Mouse (Mus musculus) liver, embryonic 16.5 days (tissue): ENCODE data around the gene Plau. TPM values are rescaled to one million over a fixed set of nuclear protein-coding genes. Genes with fewer than 3 reads are reported as not detected.

Source experiments
- ATAC-seq: fragments of 200-750 bp; cut with Nextera tagmentation; 2 replicates; pipeline ENCODE4 v1.8.0; 2017; ENCODE audit warnings: low read depth, mild to moderate bottlenecking, moderate number of reproducible peaks, moderate library complexity
- H3K27ac ChIP-seq: fragments of 300-500 bp; sonication (generic); 2 replicates; pipeline ENCODE4 v1.5.1; 2014; ENCODE audit warnings: mild to moderate bottlenecking, low read length
- H3K27me3 ChIP-seq: fragments of 300-500 bp; sonication (generic); 2 replicates; pipeline ENCODE4 v1.6.1; 2014; ENCODE audit warnings: low read depth, low read length, mixed read lengths; ENCODE audit not compliant: control insufficient read depth, insufficient read depth
- H3K36me3 ChIP-seq: fragments of 300-500 bp; sonication (generic); 2 replicates; pipeline ENCODE4 v1.6.1; 2014; ENCODE audit warnings: mild to moderate bottlenecking; ENCODE audit not compliant: control insufficient read depth, insufficient read depth
- H3K4me1 ChIP-seq: fragments of 300-500 bp; sonication (generic); 2 replicates; pipeline ENCODE4 v1.6.1; 2014; ENCODE audit warnings: low read depth, low read length, mixed read lengths; ENCODE audit not compliant: control insufficient read depth
- H3K4me2 ChIP-seq: fragments of 300-500 bp; sonication (generic); 2 replicates; pipeline ENCODE4 v1.6.1; 2014; ENCODE audit warnings: low read depth, low read length, mixed read lengths
- H3K4me3 ChIP-seq: fragments of 300-500 bp; sonication (generic); 2 replicates; pipeline ENCODE4 v1.5.1; 2014; ENCODE audit warnings: low read depth, mild to moderate bottlenecking, low read length
- H3K9ac ChIP-seq: fragments of 300-500 bp; sonication (generic); 2 replicates; pipeline ENCODE4 v1.6.1; 2014; ENCODE audit warnings: low read depth, low read length
- H3K9me3 ChIP-seq: fragments of 300-500 bp; sonication (generic); replicated peaks from 2 replicates; pipeline ENCODE4 v1.6.1; 2016; ENCODE audit warnings: low read length; ENCODE audit not compliant: control insufficient read depth
- WGBS: fragments of 180-500 bp; shearing (Covaris S2); extraction: QIAGEN DNeasy Blood & Tissue Kit; methylation state at CpG from one replicate; pipeline ENCODE4 v1.1.7; 2014; ENCODE audit not compliant: insufficient replicate concordance; 5-methylcytosine and 5-hydroxymethylcytosine counted together
- polyA plus RNA-seq: library from polyadenylated mRNA; unstranded; fragments of >200 nt; fragmentation: Nextera tagmentation; extraction: Ambion mirVana; gene quantifications from 2 replicates; pipeline ENCODE4 v1.2.1, GENCODE M21; 2015

Gene Plau
- polyA plus RNA-seq, 1 experiment from 2014 or later, result 1.2 TPM

DNA sequence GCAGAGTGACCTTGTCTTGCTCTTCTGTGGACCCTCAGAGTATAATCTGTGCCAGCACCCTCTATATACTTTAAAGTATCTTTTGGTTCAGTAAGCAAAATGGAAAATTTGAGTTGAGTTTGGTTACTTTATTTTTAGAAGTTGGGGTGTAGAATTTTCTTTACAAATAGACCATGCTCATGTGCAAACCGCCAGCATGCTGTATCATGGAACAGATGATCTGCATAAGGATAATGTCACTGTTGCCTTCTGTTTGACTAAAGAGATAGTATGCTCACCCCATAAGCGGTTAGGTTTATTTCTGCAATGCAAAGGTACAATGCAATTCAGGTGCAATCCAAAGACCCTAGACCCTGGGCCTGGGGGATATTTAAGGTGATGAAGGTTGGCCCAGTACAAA lies 10.9 kb upstream of the Plau start:
- H3K27ac ChIP-seq, result no peak overlapping the region
- no peaks in the 10 kb centered on the region for H3K9me3 ChIP-seq
- WGBS, result 68% methylated on average over 2 of the region's 2 CpGs
- no peak for ATAC-seq
- no peak overlapping the region for H3K9ac ChIP-seq
- no peak overlapping the region for H3K4me3 ChIP-seq
- no peaks in the 10 kb centered on the region for H3K4me1 ChIP-seq
- no peaks in the 10 kb centered on the region for H3K36me3 ChIP-seq
- no peaks in the 10 kb centered on the region for H3K27me3 ChIP-seq
- no peak overlapping the region for H3K4me2 ChIP-seq

DNA sequence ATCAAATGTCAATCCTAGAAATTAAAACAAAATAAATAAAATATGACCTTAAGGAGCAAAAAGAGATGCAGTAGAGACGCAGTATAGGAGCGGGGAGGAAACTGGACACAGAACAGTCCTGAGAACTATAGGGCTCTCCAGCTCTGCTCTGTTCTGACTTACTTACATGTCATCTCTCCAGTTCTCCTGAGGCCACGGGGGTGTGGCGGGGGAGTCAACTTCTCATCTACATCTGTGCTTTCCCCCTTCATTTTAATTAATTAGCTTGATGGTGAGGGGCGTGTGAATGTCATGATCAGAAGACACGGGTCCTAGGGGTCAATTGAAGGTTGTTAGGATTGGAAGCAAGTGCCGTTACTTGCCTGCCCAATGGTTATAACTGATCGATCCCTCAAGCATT lies 9.4 kb upstream of the Plau start:
- H3K9ac ChIP-seq, result no peak overlapping the region
- no peaks in the 10 kb centered on the region for H3K27me3 ChIP-seq
- no peaks in the 10 kb centered on the region for H3K4me1 ChIP-seq
- H3K9me3 ChIP-seq, result no peaks in the 10 kb centered on the region
- ATAC-seq, result no peak
- no peak overlapping the region for H3K4me3 ChIP-seq
- H3K36me3 ChIP-seq, result no peaks in the 10 kb centered on the region
- H3K4me2 ChIP-seq, result no peak overlapping the region
- WGBS, result 66% methylated on average over 8 of the region's 8 CpGs
- H3K27ac ChIP-seq, result no peak overlapping the region

DNA sequence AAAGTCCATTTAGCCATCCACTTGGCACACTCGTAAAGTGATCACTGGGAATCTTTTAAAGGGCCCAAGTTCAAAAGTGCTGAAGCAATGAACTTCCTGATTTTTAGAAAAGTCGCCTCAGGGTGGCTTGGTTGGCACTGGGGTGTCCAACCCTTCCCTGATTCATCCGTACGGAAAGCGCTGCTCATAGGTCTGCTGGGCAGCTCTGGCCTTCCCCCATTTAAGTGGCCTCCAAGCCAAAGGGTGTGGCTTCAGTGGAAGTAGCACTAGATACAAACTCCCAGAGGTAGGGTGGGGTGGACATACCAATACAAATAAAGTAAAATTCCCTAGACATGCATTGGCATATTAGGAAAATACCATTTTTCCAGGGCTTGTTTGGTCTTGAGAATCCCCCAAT lies 9.0 kb upstream of the Plau start:
- no peak overlapping the region for H3K4me2 ChIP-seq
- H3K36me3 ChIP-seq, result no peaks in the 10 kb centered on the region
- no peak overlapping the region for H3K27ac ChIP-seq
- no peaks in the 10 kb centered on the region for H3K27me3 ChIP-seq
- no peaks in the 10 kb centered on the region for H3K9me3 ChIP-seq
- WGBS, result 67% methylated on average over 5 of the region's 5 CpGs
- ATAC-seq, result no peak
- H3K4me1 ChIP-seq, result no peaks in the 10 kb centered on the region
- H3K9ac ChIP-seq, result no peak overlapping the region
- H3K4me3 ChIP-seq, result no peak overlapping the region

- no peak overlapping the region for H3K4me3 ChIP-seq
- no peak overlapping the region for H3K27ac ChIP-seq
- no peak overlapping the region for H3K9ac ChIP-seq
- H3K4me2 ChIP-seq, result no peak overlapping the region
- 70% methylated on average over 3 of the region's 3 CpGs for WGBS
- H3K27me3 ChIP-seq, result no peaks in the 10 kb centered on the region
- ATAC-seq, result no peak
- H3K36me3 ChIP-seq, result no peaks in the 10 kb centered on the region
- H3K4me1 ChIP-seq, result no peaks in the 10 kb centered on the region
- no peaks in the 10 kb centered on the region for H3K9me3 ChIP-seq
These were observed 7.9 kb upstream of the Plau start for GRCm38 (mm10) chr14:20828524-20828923.

GRCm38 (mm10) chr14:20829523-20830366 lies 6.7 kb upstream of the Plau start:
- peak; percentile 19; the same call in 1 of the 2 replicates for ATAC-seq
- H3K27me3 ChIP-seq, result no peaks in the 10 kb centered on the region
- H3K9ac ChIP-seq, result no peak overlapping the region
- H3K4me2 ChIP-seq, result peak overlapping the region; percentile 32
- peak overlapping the region; percentile 56 for H3K27ac ChIP-seq
- H3K9me3 ChIP-seq, result no peaks in the 10 kb centered on the region
- H3K4me3 ChIP-seq, result no peak overlapping the region
- H3K36me3 ChIP-seq, result no peaks in the 10 kb centered on the region
- WGBS, result 23% methylated on average over 12 of the region's 12 CpGs
- no peaks in the 10 kb centered on the region for H3K4me1 ChIP-seq

GRCm38 (mm10) chr14:20831141-20831910 lies 5.1 kb upstream of the Plau start:
- Histone ChIP-seq H3K36me3 (no peaks in the 10 kb centered on the region), H3K27me3 (no peaks in the 10 kb centered on the region), H3K4me1 (no peaks in the 10 kb centered on the region), H3K27ac (no peak overlapping the region), H3K9ac (no peak overlapping the region), H3K9me3 (no peaks in the 10 kb centered on the region), H3K4me3 (no peak overlapping the region), H3K4me2 (no peak overlapping the region)
- ATAC-seq, result no peak
- 71% methylated on average over 9 of the region's 9 CpGs for WGBS

DNA sequence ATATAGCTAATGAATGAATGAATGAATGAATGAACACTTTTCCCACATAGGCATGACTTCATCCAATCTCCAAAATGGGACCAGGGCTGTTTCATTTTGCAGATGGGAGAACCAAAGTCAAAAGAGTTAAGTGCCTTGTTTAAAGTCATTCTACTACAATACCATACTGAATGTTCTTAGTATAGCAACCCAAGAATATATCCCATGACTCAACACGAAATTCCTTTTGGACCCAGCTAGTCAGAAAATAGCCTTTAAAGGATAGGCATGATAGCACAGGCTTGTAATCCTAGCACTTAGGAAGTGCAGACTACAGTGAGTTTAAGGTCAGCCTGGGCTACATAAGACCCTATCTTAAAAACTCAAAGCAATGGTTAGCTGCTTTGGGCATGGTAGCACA lies 4.5 kb upstream of the Plau start:
- Histone ChIP-seq H3K4me1 (no peaks in the 10 kb centered on the region), H3K4me3 (no peak overlapping the region), H3K36me3 (no peaks in the 10 kb centered on the region), H3K9me3 (no peaks in the 10 kb centered on the region), H3K27ac (no peak overlapping the region), H3K27me3 (no peaks in the 10 kb centered on the region), H3K9ac (no peak overlapping the region), H3K4me2 (no peak overlapping the region)
- WGBS, result 50% methylated on average over 1 of the region's 1 CpGs
- ATAC-seq, result no peak

DNA sequence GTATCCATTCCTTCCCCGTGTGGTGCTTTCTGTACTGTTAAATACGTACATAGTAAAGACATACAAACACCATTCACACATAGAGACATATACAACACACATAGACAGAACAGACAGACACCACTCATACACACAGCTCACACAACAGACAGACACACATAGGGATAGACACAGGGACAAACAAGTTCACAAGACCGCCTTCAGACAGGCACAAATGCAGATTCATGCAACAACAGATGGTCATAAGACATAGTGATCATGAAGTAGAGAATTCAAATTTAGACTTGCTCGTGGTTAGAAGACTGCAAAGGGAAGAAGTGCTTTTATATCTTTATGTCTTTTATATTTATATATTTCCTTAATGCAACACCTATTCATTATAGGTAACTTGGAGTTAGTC lies 2.9 kb upstream of the Plau start:
- ATAC-seq, result no peak
- Histone ChIP-seq H3K36me3 (no peaks in the 10 kb centered on the region), H3K4me1 (no peaks in the 10 kb centered on the region), H3K9ac (no peak overlapping the region), H3K4me2 (no peak overlapping the region), H3K27me3 (peaks cover 4% of the 10 kb centered on the region; the same call in 1 of the 2 replicates), H3K4me3 (no peak overlapping the region), H3K27ac (no peak overlapping the region), H3K9me3 (no peaks in the 10 kb centered on the region)
- WGBS, result 59% methylated on average over 4 of the region's 4 CpGs

- WGBS, result 12% methylated on average over 7 of the region's 7 CpGs
- no peaks in the 10 kb centered on the region for H3K9me3 ChIP-seq
- H3K4me1 ChIP-seq, result no peaks in the 10 kb centered on the region
- H3K36me3 ChIP-seq, result no peaks in the 10 kb centered on the region
- no peak overlapping the region for H3K4me3 ChIP-seq
- H3K27me3 ChIP-seq, result peaks cover 4% of the 10 kb centered on the region; the same call in 1 of the 2 replicates
- H3K27ac ChIP-seq, result no peak overlapping the region
- no peak overlapping the region for H3K4me2 ChIP-seq
- no peak overlapping the region for H3K9ac ChIP-seq
- ATAC-seq, result no peak
These were observed 2.3 kb upstream of the Plau start for GRCm38 (mm10) chr14:20834136-20834535.
